Mouse (Mus musculus) embryonic facial prominence, embryonic 10.5 days (tissue): ENCODE results near the gene Ttc36. TPM values are rescaled to one million over a fixed set of nuclear protein-coding genes. Genes with fewer than 3 reads are reported as not detected.
"Not testable (repeated sequence)": the region's sequence is repeated elsewhere in the genome, so short reads cannot be mapped to it uniquely, and the experiment has no call there.

Experiments used
- DNase-seq: peaks from one replicate; pipeline ENCODE4 v3.0.0-alpha.2; 2017; ENCODE audit warnings: low spot score
- H3K27ac ChIP-seq: fragments of 300-500 bp; sonication (generic); replicated peaks from 2 replicates; pipeline ENCODE4 v1.5.1; 2016; ENCODE audit warnings: mild to moderate bottlenecking
- H3K27me3 ChIP-seq: fragments of 300-500 bp; sonication (generic); replicated peaks from 2 replicates; pipeline ENCODE4 v1.6.1; 2016; ENCODE audit warnings: low read depth, mild to moderate bottlenecking; ENCODE audit not compliant: poor library complexity, severe bottlenecking
- H3K36me3 ChIP-seq: fragments of 300-500 bp; sonication (generic); replicated peaks from 2 replicates; pipeline ENCODE4 v1.6.1; 2016; ENCODE audit warnings: mild to moderate bottlenecking, moderate library complexity
- H3K4me1 ChIP-seq: fragments of 300-500 bp; sonication (generic); 2 replicates; pipeline ENCODE4 v1.6.1; 2016
- H3K4me3 ChIP-seq: fragments of 300-500 bp; sonication (generic); 2 replicates; pipeline ENCODE4 v1.5.1; 2016; ENCODE audit warnings: mild to moderate bottlenecking, moderate library complexity
- H3K9me3 ChIP-seq: fragments of 300-500 bp; sonication (generic); 2 replicates; pipeline ENCODE4 v1.6.1; 2016; ENCODE audit warnings: mild to moderate bottlenecking
- WGBS: fragments of 180-500 bp; shearing (Covaris S2); methylation state at CpG from one replicate; pipeline ENCODE4 v1.1.7; 2016; 5-methylcytosine and 5-hydroxymethylcytosine counted together
- polyA plus RNA-seq: library from polyadenylated mRNA; unstranded; fragments of >200 nt; fragmentation: Nextera tagmentation; extraction: Ambion mirVana; gene quantifications from 2 replicates; pipeline ENCODE4 v1.2.1, GENCODE M21; 2016

Gene Ttc36
- polyA plus RNA-seq, 1 experiment from 2014 or later: not detected

DNA sequence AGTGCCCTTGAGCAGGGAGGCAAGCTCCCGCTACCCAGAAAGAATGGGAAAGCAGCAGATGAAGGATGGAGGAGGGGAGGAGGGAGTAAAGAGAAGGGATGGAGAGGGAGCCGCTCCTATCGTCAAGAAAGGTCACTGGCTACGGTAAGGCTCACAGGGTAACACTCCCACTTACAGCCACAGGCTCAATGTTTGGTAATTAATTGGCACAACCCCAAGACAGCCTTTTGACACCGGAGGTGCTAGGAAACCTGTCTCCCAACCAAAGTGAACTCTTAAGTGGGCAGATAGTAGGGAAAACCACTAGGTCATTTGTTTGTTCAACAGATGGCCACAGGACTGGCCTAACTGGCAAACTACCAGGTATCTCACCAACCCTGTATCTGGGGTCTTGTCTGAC, 4.3 kb upstream of the Ttc36 start:
- Histone ChIP-seq H3K4me1 (no peaks in the 10 kb centered on the region), H3K36me3 (peaks cover 79% of the 10 kb centered on the region), H3K27me3 (peaks cover 6% of the 10 kb centered on the region; the same call in 1 of the 2 replicates), H3K27ac (no peak overlapping the region), H3K9me3 (no peaks in the 10 kb centered on the region), H3K4me3 (no peak overlapping the region)
- 75% methylated on average over 5 of the region's 5 CpGs for WGBS
- no peak for DNase-seq

DNA sequence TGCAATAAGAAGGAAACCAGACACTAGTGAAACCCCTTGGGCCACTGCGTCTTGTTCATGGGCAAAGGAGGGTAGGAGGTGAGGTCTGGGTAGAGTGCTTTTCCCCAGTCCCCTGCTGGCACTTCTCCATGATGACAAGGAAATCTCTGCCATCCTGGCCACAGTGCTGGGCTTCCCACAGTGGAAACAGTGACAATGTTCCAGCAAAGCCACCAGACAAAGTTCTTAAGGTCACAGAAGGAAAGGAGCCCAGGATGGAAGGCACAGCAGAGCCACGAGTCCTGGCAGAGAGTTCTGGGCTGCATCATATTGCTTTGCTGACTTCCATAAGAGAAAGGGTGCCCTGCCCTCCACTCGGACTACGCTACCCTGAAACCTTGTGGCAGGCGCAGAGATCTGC, 2.7 kb upstream of the Ttc36 start:
- Histone ChIP-seq H3K4me1 (no peaks in the 10 kb centered on the region), H3K27ac (no peak overlapping the region), H3K36me3 (peaks cover 63% of the 10 kb centered on the region), H3K9me3 (no peaks in the 10 kb centered on the region), H3K27me3 (peaks cover 21% of the 10 kb centered on the region), H3K4me3 (no peak overlapping the region)
- no peak for DNase-seq
- WGBS: 93% methylated on average over 5 of the region's 5 CpGs

DNA sequence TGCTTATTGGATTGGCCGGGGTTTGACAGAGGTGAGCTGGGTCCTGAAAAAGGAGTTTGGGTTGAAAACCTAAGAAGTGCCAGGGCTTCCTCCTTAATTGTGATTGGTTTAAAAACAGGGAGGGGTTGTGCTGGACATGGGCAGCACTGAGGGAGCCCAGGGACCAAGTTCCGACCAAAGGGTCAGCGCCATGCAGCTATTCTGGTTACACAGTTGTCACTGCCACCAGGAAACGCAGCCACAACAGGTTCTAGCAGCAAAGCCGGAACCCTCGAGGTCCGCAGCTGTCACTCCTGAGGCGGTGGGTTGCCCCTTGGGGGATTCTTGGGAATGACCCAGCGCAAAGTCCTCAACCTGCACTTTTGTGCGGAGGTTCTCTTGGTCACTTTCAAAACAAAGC, 1.8 kb upstream of the Ttc36 start:
- Histone ChIP-seq H3K36me3 (peaks cover 55% of the 10 kb centered on the region), H3K9me3 (no peaks in the 10 kb centered on the region)
- 89% methylated on average over 10 of the region's 10 CpGs for WGBS

DNA sequence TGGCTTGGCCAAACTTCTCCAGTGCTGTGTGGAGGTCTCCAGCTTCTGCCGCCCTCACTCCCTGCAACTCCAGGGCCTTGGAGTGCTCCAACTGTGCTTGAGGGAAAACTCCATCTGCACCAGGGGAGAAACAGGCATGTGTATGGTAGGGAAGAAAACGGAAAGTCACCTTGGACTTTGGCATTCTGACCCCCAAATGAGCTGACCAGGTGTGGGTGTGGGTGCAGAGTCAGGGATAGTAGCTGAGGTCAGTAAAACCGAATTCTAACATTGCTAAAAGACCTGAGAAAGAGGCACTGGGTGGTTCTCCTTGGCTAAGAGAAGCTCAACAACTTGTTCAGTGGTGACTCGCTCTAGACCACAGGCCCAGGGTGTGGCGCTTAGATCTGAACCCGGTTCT, 1.2 kb downstream of the Ttc36 start:
- no peak overlapping the region for H3K27ac ChIP-seq
- H3K27me3 ChIP-seq: peaks cover 53% of the 10 kb centered on the region
- DNase-seq: no peak
- 75% methylated on average over 6 of the region's 6 CpGs for WGBS
- H3K4me1 ChIP-seq: peaks cover 20% of the 10 kb centered on the region
- H3K36me3 ChIP-seq: peaks cover 25% of the 10 kb centered on the region
- H3K9me3 ChIP-seq: no peaks in the 10 kb centered on the region
- no peak overlapping the region for H3K4me3 ChIP-seq

More for the DNA sequence above, 1.8 kb upstream of the Ttc36 start:
- no peak for DNase-seq
- H3K27ac ChIP-seq: no peak overlapping the region
- H3K27me3 ChIP-seq: peaks cover 30% of the 10 kb centered on the region
- H3K4me1 ChIP-seq: peaks cover 7% of the 10 kb centered on the region
- H3K4me3 ChIP-seq: no peak overlapping the region

DNA sequence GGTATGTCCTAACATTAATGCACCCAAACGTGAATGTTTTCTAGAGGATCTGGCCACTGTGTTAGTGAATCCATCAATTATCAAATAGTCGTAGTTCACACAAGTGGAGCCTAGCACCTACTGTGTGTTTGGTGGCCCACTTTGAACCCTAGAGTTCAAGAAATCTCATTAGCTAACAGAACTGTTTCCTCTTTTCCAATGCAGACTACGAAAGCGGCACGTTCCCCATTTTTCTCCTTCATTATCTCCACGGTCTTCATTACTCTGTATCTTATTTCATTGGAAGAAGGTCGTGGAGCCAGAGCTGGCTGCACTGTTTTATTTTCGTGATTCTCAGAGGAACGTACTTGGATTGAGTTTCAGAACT, 2.9 kb downstream of the Ttc36 start:
- H3K27ac ChIP-seq: no peak overlapping the region
- WGBS: 51% methylated on average over 9 of the region's 9 CpGs
- peaks cover 7% of the 10 kb centered on the region for H3K36me3 ChIP-seq
- H3K4me1 ChIP-seq: peaks cover 20% of the 10 kb centered on the region
- H3K4me3 ChIP-seq: peak overlapping the region; percentile 78
- peaks cover 60% of the 10 kb centered on the region for H3K27me3 ChIP-seq
- H3K9me3 ChIP-seq: no peaks in the 10 kb centered on the region
- no peak for DNase-seq

DNA sequence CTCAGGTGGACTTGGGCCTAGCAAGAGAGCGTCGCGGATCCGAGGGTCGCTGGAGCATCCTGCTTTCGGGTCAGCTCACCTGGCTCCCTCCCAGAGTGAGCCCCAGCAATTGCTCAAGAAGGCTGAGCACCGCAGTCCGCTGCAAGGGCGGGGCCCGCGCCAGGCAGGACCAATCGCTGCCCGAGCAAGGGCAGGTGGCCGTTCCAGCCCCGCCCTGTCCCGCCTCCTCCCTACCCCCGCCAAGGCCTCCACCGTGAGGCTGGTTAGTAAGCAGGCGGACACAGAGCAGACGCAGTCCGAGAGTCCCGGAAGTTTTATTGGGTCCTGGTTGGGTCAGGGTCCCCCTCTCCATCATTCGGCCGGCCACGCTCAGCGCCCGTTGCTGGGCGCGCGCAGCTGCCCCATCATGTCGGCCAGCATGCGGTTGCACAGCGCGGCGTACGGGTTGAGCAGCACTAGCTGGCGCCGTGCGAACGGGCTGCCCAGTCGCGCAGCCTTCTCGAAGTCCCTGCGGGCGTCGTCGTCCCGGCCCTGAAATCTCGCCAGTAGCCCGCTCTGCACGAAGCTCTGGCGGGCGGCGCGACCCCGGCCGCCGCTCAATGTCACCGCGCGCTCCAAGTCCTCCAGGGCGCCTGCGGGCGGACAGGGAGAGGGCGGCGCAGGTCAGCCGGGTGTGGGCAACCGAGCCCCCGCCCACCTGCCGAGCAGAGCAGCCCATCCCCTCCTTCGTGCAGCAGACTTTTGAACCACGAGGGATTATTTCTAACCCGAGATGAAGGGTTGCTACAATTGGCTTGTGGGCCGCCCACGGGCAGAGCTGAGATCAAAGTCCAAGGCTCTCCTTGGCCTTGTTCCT, 3.5 kb downstream of the Ttc36 start, which contains the start of gene Tmem25:
Gene Tmem25, minus strand, starts transcription at position 206 of the 856 bp plus-strand sequence.
- peak; percentile 90 for DNase-seq
- under 1% methylated on average over 75 of the region's 75 CpGs for WGBS
- Histone ChIP-seq H3K27ac (peak within 1 kb of the TSS; percentile 84), H3K27me3 (peaks cover 60% of the 10 kb centered on the region), H3K4me3 (peak within 1 kb of the TSS; percentile 78), H3K36me3 (peaks cover 3% of the 10 kb centered on the region), H3K9me3 (no peaks in the 10 kb centered on the region), H3K4me1 (peaks cover 20% of the 10 kb centered on the region)

DNA sequence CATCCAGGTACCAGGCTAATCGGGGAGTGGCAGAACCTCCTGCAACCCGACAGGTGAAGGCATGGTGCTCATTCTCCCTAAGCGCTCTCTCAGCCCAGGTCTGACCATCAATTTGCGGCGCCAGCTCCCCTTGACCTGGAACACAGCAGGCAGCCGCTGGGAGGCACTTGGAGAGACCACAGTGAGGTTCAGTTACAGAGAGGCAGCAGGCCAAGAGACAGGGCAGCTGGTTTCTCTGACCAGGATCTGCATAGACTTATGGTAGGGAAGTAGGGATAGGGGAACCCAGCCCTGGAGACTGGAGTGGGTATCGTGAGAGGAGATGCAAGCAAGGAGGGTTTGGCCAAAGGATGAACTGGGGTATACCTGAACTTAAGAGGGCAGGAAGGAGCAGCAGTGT, 4.6 kb downstream of the Ttc36 start:
- Histone ChIP-seq H3K4me3 (peak overlapping the region; percentile 78), H3K9me3 (no peaks in the 10 kb centered on the region), H3K36me3 (peaks cover 3% of the 10 kb centered on the region; the same call in 1 of the 2 replicates), H3K27ac (no peak overlapping the region), H3K27me3 (peaks cover 60% of the 10 kb centered on the region), H3K4me1 (peaks cover 20% of the 10 kb centered on the region)
- DNase-seq: no peak
- WGBS: 41% methylated on average over 7 of the region's 7 CpGs

DNA sequence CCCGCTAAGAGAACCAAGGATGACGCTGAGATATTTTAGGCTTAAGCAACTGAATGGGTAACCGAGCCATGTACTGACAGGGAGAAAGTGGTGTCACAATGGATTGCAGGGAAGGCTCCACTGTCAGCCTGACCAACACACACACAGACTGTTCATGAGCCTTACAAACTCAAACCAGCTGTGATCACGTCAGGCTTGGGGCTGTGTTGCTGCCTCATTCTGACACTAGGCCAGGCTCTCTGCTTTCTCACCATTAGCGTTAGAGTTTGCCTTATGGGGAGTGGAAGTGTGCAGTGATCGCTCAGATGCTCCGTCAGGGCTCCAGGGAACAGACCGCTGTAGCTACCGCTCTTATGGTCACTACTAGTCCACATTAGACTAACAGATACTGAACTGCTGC, 10.0 kb downstream of the Ttc36 start:
- Histone ChIP-seq H3K9me3 (no peaks in the 10 kb centered on the region), H3K4me3 (no peak overlapping the region), H3K27me3 (peaks cover 16% of the 10 kb centered on the region), H3K4me1 (no peaks in the 10 kb centered on the region), H3K27ac (no peak overlapping the region), H3K36me3 (peaks cover 46% of the 10 kb centered on the region)
- 75% methylated on average over 9 of the region's 9 CpGs for WGBS
- no peak for DNase-seq

DNA sequence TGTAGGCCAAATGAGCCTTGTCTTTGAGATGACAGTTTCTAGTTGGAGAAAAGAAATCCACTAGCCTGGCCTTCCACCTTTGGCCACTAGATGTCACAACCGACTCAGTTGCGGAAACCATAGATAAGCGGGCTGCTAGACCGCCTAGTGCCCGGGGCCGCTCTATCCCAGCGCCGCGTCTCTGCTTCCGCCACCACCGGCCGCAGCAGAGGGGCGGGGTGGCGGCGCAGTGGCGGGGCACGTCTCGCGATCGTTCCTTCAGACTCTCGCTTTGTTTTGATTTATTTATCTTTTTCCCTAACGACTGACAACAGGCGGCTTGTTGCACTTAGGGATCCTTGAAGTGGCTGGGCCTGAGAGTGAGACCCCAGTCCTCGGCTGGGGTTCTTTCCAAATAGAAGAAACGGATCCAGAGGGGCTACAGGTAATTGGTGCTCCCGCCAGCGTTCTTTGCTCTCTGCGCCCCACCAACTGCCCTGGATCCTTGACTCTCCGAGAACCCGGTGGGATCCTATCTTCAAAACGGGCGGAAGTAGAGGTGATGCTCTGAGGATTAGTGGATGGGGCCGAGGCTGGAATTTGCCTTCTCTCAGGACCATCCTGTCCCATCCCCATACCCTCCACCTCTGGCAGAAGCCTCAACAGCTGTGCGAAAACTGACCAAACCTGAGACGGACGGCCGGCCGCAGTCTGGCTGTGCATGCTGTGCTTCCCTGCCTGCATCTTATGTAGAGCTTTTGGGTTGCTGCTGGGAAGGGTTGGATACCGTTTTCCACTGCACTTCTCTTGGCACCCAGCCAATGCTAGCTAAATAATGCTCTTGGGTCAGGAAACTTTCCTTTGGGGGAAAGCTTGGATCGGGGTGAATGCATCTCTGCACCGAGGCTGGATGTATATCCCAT, 29.9 kb downstream of the Ttc36 start:
- Histone ChIP-seq H3K36me3 (peaks cover 26% of the 10 kb centered on the region), H3K27me3 (no peaks in the 10 kb centered on the region), H3K9me3 (no peaks in the 10 kb centered on the region), H3K4me3 (peak overlapping the region; percentile 87), H3K27ac (peak overlapping the region; percentile 89), H3K4me1 (peaks cover 10% of the 10 kb centered on the region)
- DNase-seq: peak; percentile 95
- WGBS: under 1% methylated on average over 41 of the region's 41 CpGs

DNA sequence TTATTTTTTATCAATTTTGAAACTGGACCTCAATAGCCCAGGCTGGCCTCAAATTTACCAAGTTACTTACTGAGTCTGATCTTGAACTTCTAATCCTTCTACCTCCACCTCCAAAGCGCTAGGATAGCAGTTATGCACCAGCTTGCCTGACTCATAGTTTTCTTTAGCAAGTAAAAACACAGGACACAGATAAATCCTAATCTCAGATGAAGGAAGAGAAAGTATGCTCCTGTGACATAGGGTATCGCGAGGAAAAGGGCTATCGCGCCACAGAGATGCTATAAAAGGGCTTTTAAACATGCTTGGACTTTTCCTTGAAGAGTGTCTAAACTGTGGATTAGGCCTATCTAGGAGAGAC, 30.5 kb downstream of the Ttc36 start:
- peaks cover 10% of the 10 kb centered on the region for H3K4me1 ChIP-seq
- DNase-seq: no peak
- no peaks in the 10 kb centered on the region for H3K27me3 ChIP-seq
- WGBS: 25% methylated on average over 5 of the region's 5 CpGs
- H3K36me3 ChIP-seq: peaks cover 26% of the 10 kb centered on the region
- peak overlapping the region; percentile 87 for H3K4me3 ChIP-seq
- no peaks in the 10 kb centered on the region for H3K9me3 ChIP-seq
- 0 out of 2 replicates have a peak overlapping the region, but pooled peaks have one; percentile 89 for H3K27ac ChIP-seq

DNA sequence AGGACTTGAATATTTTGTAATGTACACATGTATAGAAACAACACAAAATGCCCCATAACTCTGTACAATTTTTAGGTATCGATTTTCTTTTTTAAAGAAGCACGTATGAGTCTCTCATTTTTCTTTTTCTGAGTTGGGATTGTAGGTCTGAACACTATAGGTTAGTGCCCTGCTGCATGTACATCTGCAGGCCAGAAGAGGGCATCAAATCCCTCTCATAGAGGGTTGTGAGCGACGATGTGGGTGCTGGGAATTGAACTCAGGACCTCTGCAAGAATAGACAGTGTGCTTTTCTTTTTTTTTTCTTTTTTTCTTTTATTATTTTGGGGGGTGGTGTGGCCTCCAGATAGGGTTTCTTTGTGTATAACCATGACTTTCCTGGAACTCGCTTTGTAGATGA, 31.5 kb downstream of the Ttc36 start:
- Histone ChIP-seq H3K27ac (no peak overlapping the region), H3K9me3 (no peaks in the 10 kb centered on the region), H3K4me3 (no peak overlapping the region), H3K36me3 (peaks cover 18% of the 10 kb centered on the region), H3K27me3 (no peaks in the 10 kb centered on the region), H3K4me1 (peaks cover 17% of the 10 kb centered on the region)
- no peak for DNase-seq
- WGBS: 92% methylated on average over 5 of the region's 5 CpGs

DNA sequence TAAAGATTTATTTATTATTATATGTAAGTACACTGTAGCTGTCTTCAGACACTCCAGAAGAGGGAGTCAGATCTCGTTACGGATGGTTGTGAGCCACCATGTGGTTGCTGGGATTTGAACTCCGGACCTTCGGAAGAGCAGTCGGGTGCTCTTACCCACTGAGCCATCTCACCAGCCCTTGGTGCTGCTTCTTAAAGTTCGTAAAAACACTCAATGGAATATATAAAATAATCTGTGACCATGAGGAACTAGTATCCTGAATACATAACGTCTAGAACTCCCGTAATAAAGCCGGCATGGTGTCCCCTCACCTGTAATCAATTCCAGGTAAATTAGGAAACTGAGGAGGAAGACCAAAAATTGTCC, 34.9 kb downstream of the Ttc36 start:
- peaks cover 16% of the 10 kb centered on the region for H3K4me1 ChIP-seq
- not testable (repeated sequence) for H3K27me3 ChIP-seq, H3K9me3 ChIP-seq, DNase-seq, H3K36me3 ChIP-seq
- H3K27ac ChIP-seq: peak overlapping the region; percentile 51; the same call in 1 of the 2 replicates
- 44% methylated on average over 7 of the region's 9 CpGs for WGBS
- H3K4me3 ChIP-seq: peak overlapping the region; percentile 100
